Mouse (Mus musculus) skeletal muscle tissue, postnatal 0 days (tissue): Measurements from ENCODE around the gene Serpinb1a. TPM values are rescaled to one million over a fixed set of nuclear protein-coding genes. Genes with fewer than 3 reads are reported as not detected.

Experiments
- polyA plus RNA-seq: library from polyadenylated mRNA; unstranded; fragments of >200 nt; fragmentation: Nextera tagmentation; extraction: Ambion mirVana; gene quantifications from 2 replicates; pipeline ENCODE4 v1.2.1, GENCODE M21; 2015

The Serpinb1a gene
- 88.7 and 98.8 TPM in 2 replicates for polyA plus RNA-seq

GRCm38 (mm10) chr13:32850668-32851404 is at the start of gene Serpinb1a:
Gene Serpinb1a (minus strand): TSS chr13:32851185.

DNA sequence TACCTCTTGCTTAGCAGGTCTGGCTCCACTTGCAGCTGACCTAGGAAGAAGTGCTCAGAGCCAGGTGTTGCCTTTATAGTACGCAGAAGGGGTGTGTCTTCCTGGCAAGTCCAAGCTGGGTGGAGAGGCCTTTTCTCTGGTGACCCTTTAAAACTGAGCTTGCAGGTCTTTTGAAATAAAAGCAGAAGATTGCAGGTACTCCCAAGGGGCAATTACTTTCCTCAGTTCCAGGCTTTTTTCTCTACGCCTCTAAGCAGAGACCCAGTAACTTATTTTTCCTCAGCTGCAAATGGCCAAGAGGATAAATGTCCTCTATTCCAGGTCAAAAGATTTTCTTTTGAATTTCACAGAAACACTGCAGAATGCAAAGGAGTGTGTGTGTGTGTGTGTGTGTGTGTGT is 47.1 kb upstream of the Serpinb1a start, which contains the start of gene Serpinb1c:
Gene Serpinb1c, minus strand, starts transcription at position 101 of the 400 bp plus-strand sequence.

GRCm38 (mm10) chr13:32802259-32803081 is 48.5 kb downstream of the Serpinb1a start, which contains the start of gene D930007J09Rik:
Gene D930007J09Rik (minus strand): TSS chr13:32802849.

DNA sequence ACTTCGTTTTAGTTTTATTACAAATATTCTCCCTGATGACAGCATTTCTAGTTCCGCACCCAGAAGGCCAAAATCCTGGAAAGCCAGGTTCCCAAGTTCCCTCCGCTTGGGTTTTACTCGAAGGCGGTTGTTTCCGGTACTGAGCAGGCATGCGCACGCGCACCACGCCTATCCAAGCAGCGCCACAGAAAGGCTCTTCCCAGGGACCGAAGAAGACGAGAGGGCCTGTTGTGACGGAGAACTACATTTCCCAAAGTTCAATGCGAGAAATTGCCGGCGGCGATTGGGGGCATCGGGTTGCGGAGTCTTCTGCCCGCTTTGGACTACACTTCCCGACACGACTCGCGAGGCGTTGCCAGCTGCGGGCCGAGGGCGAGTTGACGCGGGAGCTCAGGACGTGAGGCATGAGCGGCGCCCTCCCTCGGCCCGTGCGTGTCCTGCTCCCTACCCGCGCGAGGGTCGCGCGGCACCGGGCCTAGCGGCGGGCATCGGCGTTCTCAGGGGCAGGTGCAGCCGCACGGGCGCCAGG is 49.2 kb downstream of the Serpinb1a start, which contains the start of gene Wrnip1:
Gene Wrnip1, plus strand, starts transcription at position 346 of the 529 bp plus-strand sequence.

Other genes starting within 250 kb of the Serpinb1a start
- 25.7 and 32.0 TPM in 2 replicates for gene Mylk4, start 67.2 kb downstream of the Serpinb1a start, polyA plus RNA-seq
- 18.9 and 21.7 TPM in 2 replicates for gene Wrnip1, start 49.1 kb downstream of the Serpinb1a start, polyA plus RNA-seq
- not detected in 2 replicates for gene D930007J09Rik, start 48.3 kb downstream of the Serpinb1a start, polyA plus RNA-seq
- gene Serpinb1c, start 47.0 kb upstream of the Serpinb1a start, polyA plus RNA-seq = 0.45 and 0.79 TPM in 2 replicates
- 2.0 TPM in 2 replicates for gene Serpinb6b, start 114.0 kb upstream of the Serpinb1a start, polyA plus RNA-seq
- gene Serpinb9, start 152.1 kb upstream of the Serpinb1a start, polyA plus RNA-seq = 3.4 and 3.6 TPM in 2 replicates
- 0.18 and 0.28 TPM in 2 replicates for gene Serpinb9b, start 176.2 kb upstream of the Serpinb1a start, polyA plus RNA-seq
- gene Serpinb1b, start 227.4 kb upstream of the Serpinb1a start, polyA plus RNA-seq = 0.22 and 0.62 TPM in 2 replicates